Mouse (Mus musculus) forebrain, embryonic 11.5 days (tissue): Measurements from ENCODE around the gene P3h1. TPM values are rescaled to one million over a fixed set of nuclear protein-coding genes. Genes with fewer than 3 reads are reported as not detected.

Experiments used
- ATAC-seq: fragments of 200-750 bp; cut with Nextera tagmentation; replicated peaks from 2 replicates; pipeline ENCODE4 v1.8.0; 2017; ENCODE audit warnings: moderate TSS enrichment; ENCODE audit not compliant: low FRiP score
- DNase-seq: peaks from one replicate; pipeline ENCODE4 v3.0.0-alpha.2; 2017; ENCODE audit warnings: low spot score
- H3K27ac ChIP-seq: fragments of 300-500 bp; sonication (generic); 2 replicates; pipeline ENCODE4 v1.5.1; 2014; ENCODE audit warnings: low read depth, low read length
- H3K27me3 ChIP-seq: fragments of 300-500 bp; sonication (generic); 2 replicates; pipeline ENCODE4 v1.6.1; 2014; ENCODE audit warnings: mild to moderate bottlenecking, low read length, mixed read lengths; ENCODE audit not compliant: control insufficient read depth, insufficient read depth
- H3K36me3 ChIP-seq: fragments of 300-500 bp; sonication (generic); 2 replicates; pipeline ENCODE4 v1.6.1; 2014; ENCODE audit warnings: mild to moderate bottlenecking, low read length, moderate library complexity, mixed read lengths; ENCODE audit not compliant: control insufficient read depth, insufficient read depth
- H3K4me1 ChIP-seq: fragments of 300-500 bp; sonication (generic); replicated peaks from 2 replicates; pipeline ENCODE4 v1.6.1; 2014; ENCODE audit warnings: low read length, mixed read lengths; ENCODE audit not compliant: control insufficient read depth, insufficient read depth
- H3K4me2 ChIP-seq: fragments of 300-500 bp; sonication (generic); 2 replicates; pipeline ENCODE4 v1.6.1; 2014; ENCODE audit warnings: low read depth, mild to moderate bottlenecking, low read length, moderate library complexity, mixed read lengths; ENCODE audit not compliant: severe bottlenecking
- H3K4me3 ChIP-seq: fragments of 300-500 bp; sonication (generic); 2 replicates; pipeline ENCODE4 v1.5.1; 2014; ENCODE audit warnings: low read depth, low read length
- H3K9ac ChIP-seq: fragments of 300-500 bp; sonication (generic); 2 replicates; pipeline ENCODE4 v1.6.1; 2014; ENCODE audit warnings: low read length
- H3K9me3 ChIP-seq: fragments of 300-500 bp; sonication (generic); 2 replicates; pipeline ENCODE4 v1.6.1; 2016; ENCODE audit warnings: low read length, mixed read lengths; ENCODE audit not compliant: control insufficient read depth
- WGBS: fragments of 180-500 bp; shearing (Covaris S2); extraction: QIAGEN DNeasy Blood & Tissue Kit; methylation state at CpG from one replicate; pipeline ENCODE4 v1.1.7; 2014; 5-methylcytosine and 5-hydroxymethylcytosine counted together
- polyA plus RNA-seq: library from polyadenylated mRNA; unstranded; fragments of >200 nt; fragmentation: Nextera tagmentation; extraction: Ambion mirVana; gene quantifications from 2 replicates; pipeline ENCODE4 v1.2.1, GENCODE M21; 2014

Gene P3h1
- polyA plus RNA-seq, 1 experiment from 2014 or later = 16.8 TPM

DNA sequence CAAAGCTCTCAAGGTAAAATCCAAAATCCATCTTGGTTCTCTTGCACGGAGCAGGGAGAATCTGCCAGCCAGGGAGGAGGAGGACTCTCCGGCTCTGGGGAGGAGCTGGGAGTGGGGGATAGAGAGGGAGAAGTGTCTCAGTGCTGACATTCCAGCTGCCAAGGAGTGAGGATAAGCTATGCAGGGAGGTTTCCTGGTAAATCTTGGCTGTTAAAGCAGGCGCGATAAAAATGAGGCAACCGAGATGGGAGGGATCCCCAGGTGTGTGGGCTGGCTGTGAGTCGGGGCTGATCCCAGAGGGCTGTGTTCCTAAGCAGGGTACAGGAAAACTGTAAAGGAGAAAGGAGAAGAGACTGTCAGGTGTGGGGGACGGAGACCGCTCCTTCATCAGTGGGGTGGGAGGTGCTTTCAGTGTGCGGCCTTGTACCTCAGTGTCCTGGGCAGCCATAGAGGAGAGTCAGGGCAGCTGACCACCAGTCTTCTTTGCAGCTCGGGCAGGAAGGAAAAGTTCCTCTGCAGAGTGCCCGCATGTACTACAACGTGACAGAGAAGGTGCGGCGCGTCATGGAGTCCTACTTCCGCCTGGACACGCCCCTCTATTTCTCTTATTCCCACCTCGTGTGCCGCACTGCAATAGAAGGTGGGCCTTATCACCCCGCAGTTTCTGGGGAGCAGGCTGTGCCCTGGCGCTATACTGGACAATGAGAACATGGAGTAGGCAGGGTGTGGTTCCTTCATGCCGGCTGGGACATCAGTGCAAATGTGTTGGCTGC lies 11.9 kb downstream of the P3h1 start:
- no peaks in the 10 kb centered on the region for H3K27me3 ChIP-seq
- H3K4me1 ChIP-seq = peaks cover 7% of the 10 kb centered on the region; the same call in 1 of the 2 replicates
- no peak overlapping the region for H3K4me2 ChIP-seq
- DNase-seq (no peak), ATAC-seq (no peak)
- 83% methylated on average over 22 of the region's 22 CpGs for WGBS
- peaks cover 2% of the 10 kb centered on the region; the same call in 1 of the 2 replicates for H3K36me3 ChIP-seq
- H3K9ac ChIP-seq = no peak overlapping the region
- no peak overlapping the region for H3K27ac ChIP-seq
- H3K9me3 ChIP-seq = no peaks in the 10 kb centered on the region
- no peak overlapping the region for H3K4me3 ChIP-seq

DNA sequence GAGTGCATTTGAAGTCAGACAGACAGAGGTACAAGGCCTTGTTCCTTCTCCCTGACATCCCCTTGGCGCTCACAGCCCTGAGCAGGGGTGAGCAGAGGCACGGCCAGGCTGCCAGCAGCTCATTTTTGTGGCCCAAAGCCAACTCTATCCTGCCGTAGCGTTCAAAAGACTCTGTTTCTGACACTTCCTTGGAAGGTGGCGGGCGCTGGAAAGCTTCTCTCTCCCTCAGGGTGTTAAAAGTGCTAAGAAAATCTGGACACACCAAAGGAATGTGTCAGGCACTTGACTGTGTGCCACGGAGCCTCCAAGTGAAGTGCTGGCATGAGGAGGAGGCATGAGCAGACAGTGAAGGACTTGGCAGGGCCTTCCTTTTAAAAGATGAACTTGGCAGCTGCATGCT lies 12.8 kb downstream of the P3h1 start:
- peaks cover 7% of the 10 kb centered on the region; the same call in 1 of the 2 replicates for H3K4me1 ChIP-seq
- ATAC-seq (no peak), DNase-seq (no peak)
- WGBS = 85% methylated on average over 7 of the region's 7 CpGs
- no peak overlapping the region for H3K9ac ChIP-seq
- no peak overlapping the region for H3K4me3 ChIP-seq
- no peaks in the 10 kb centered on the region for H3K27me3 ChIP-seq
- H3K9me3 ChIP-seq = no peaks in the 10 kb centered on the region
- peaks cover 2% of the 10 kb centered on the region; the same call in 1 of the 2 replicates for H3K36me3 ChIP-seq
- H3K4me2 ChIP-seq = no peak overlapping the region
- no peak overlapping the region for H3K27ac ChIP-seq

- no peak overlapping the region for H3K4me2 ChIP-seq
- no peak overlapping the region for H3K9ac ChIP-seq
- no peak overlapping the region for H3K4me3 ChIP-seq
- WGBS = 82% methylated on average over 9 of the region's 9 CpGs
- peaks cover 7% of the 10 kb centered on the region; the same call in 1 of the 2 replicates for H3K4me1 ChIP-seq
- no peak for DNase-seq
- no peak overlapping the region for H3K27ac ChIP-seq
- ATAC-seq = no peak
- peaks cover 2% of the 10 kb centered on the region; the same call in 1 of the 2 replicates for H3K36me3 ChIP-seq
- H3K27me3 ChIP-seq = no peaks in the 10 kb centered on the region
- H3K9me3 ChIP-seq = no peaks in the 10 kb centered on the region
These were observed 13.2 kb downstream of the P3h1 start for GRCm38 (mm10) chr4:119245961-119246360.

DNA sequence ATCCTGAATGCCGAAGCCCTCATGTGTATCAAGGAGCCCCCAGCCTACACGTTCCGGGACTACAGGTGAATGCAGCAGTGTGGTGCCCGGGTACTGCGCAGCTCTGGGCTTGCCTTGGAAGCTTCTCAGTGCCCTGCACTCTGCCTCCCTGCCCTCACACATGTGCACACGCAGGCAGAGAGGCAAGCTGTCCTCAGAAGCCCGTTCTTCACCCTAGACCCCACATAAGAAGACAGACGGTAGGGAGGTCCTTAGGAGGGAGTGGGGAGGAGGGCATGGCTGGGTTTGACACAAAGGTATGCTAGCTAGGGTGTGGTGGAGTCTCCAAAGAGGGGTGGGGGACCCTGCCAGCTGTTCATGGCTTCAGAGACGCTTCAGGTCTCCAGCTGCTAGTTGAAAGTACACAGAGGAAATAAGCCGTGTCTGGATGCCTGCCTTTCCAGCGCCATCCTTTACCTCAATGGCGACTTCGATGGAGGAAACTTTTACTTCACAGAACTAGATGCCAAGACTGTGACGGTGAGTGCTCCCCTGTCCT lies 14.0 kb downstream of the P3h1 start:
- Histone ChIP-seq H3K27ac (no peak overlapping the region), H3K9me3 (no peaks in the 10 kb centered on the region), H3K9ac (no peak overlapping the region), H3K4me2 (no peak overlapping the region), H3K4me3 (no peak overlapping the region), H3K4me1 (peaks cover 7% of the 10 kb centered on the region; the same call in 1 of the 2 replicates), H3K27me3 (no peaks in the 10 kb centered on the region), H3K36me3 (peaks cover 2% of the 10 kb centered on the region; the same call in 1 of the 2 replicates)
- no peak for ATAC-seq
- no peak for DNase-seq
- 79% methylated on average over 14 of the region's 14 CpGs for WGBS

DNA sequence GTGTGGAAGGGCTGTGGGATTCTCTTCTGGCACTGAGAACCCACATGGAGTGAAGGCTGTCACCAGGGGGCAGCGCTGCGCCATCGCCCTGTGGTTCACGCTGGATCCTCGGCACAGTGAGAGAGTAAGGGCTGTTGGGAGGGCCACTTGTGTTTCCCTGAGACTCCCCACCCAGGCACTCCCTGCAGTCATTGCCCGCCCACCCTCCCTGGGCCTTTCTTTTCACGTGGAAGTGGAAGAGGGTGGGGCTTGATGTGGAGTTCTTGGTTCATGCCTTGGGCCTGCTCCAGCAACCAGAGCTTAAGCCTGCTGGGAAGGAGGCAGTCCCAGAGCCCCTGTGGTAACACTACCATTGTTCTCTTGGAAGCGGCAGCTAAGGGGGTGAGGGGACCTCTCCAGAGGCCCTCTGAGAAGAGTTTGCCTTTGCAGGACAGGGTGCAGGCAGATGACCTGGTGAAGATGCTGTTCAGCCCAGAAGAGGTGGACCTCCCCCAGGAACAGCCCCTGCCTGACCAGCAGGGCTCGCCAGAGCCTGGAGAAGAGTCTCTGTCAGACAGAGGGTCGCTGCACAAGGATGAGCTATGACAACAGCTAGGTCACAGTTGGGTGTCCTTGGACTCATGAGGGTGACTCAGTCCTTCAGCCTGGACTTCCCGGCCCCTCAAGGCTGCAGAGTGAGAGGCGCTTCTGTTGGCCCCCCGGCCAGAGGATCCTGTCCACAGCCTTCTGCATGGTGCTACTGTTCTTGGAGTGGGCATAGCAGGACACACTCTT lies 14.9 kb downstream of the P3h1 start:
- 24% methylated on average over 13 of the region's 13 CpGs for WGBS
- no peak overlapping the region for H3K9ac ChIP-seq
- no peak overlapping the region for H3K27ac ChIP-seq
- DNase-seq (peak; percentile 79), ATAC-seq (peak; percentile 74)
- no peak overlapping the region for H3K4me3 ChIP-seq
- H3K4me2 ChIP-seq = no peak overlapping the region
- no peaks in the 10 kb centered on the region for H3K9me3 ChIP-seq
- peaks cover 2% of the 10 kb centered on the region; the same call in 1 of the 2 replicates for H3K36me3 ChIP-seq
- H3K27me3 ChIP-seq = no peaks in the 10 kb centered on the region
- H3K4me1 ChIP-seq = peaks cover 7% of the 10 kb centered on the region; the same call in 1 of the 2 replicates

GRCm38 (mm10) chr4:119248407-119248965 lies 15.8 kb downstream of the P3h1 start:
- H3K4me1 ChIP-seq = peaks cover 7% of the 10 kb centered on the region; the same call in 1 of the 2 replicates
- H3K9ac ChIP-seq = no peak overlapping the region
- DNase-seq (no peak), ATAC-seq (no peak)
- H3K27ac ChIP-seq = no peak overlapping the region
- peaks cover 2% of the 10 kb centered on the region; the same call in 1 of the 2 replicates for H3K36me3 ChIP-seq
- no peaks in the 10 kb centered on the region for H3K27me3 ChIP-seq
- H3K4me3 ChIP-seq = no peak overlapping the region
- WGBS = 86% methylated on average over 11 of the region's 11 CpGs
- H3K9me3 ChIP-seq = no peaks in the 10 kb centered on the region
- no peak overlapping the region for H3K4me2 ChIP-seq

DNA sequence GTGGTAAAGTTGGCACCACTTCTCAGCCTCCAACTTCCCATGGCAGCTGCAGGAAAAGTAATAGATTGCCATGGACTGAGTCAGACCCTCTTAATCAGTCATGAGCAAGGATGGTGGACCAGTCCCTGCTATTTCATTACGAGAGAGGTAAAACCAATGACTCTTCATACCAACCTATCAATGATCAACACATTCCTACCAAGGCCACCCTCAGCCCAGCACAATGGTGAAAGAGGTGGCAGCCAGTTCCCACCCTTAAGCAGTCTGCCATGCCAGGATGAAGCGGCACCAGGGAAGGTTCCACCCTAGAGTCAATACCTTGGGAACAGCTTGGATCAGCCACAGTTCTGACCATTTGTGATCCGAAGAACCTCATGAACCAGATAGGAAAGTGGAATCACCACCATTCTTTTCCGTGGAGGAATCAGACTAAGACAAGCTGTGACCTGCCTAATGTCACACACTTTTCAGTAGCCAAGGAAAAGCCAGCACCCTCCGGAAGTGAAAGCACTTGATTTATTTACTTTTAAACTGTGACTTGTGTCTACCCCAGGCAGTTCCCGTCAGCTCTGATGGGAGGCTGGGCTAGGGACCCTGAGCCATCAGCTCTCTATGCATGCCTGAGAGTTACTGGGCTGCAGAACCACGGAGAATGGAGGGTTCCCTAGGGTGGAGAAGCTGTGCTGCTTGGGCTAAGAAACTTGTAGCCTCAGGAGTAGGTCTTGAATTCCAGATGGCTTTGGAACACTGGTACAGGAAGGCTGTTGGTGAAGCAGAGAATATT lies 19.5 kb downstream of the P3h1 start:
- H3K36me3 ChIP-seq = no peaks in the 10 kb centered on the region
- H3K9ac ChIP-seq = no peak overlapping the region
- H3K4me1 ChIP-seq = peaks cover 17% of the 10 kb centered on the region; the same call in 1 of the 2 replicates
- no peak overlapping the region for H3K4me2 ChIP-seq
- ATAC-seq (no peak), DNase-seq (no peak)
- no peak overlapping the region for H3K4me3 ChIP-seq
- WGBS = 80% methylated on average over 7 of the region's 7 CpGs
- H3K27me3 ChIP-seq = no peaks in the 10 kb centered on the region
- H3K9me3 ChIP-seq = no peaks in the 10 kb centered on the region
- no peak overlapping the region for H3K27ac ChIP-seq
